Mouse (Mus musculus): ENCODE measurements at regions not wholly inside any gene's neighbourhood (a gene's known extent, or its start where the extent isn't known, plus 50 kb on each side); places are given as distances from the start of the nearest gene placed in this dataset.
"Not testable (repeated sequence)": the region's sequence is repeated elsewhere in the genome, so short reads cannot be mapped to it uniquely, and the experiment has no call there.

GRCm38 (mm10) chr16:73230599-73230998 is 922.5 kb downstream of the Robo1 start:
- CTCF ChIA-PET, result no interaction called here

GRCm38 (mm10) chr16:73217555-73217954 is 909.4 kb downstream of the Robo1 start:
- CTCF ChIA-PET, result no interaction called here
- POLR2A ChIA-PET, result no interaction called here

More at GRCm38 (mm10) chr16:73230599-73230998, 922.5 kb downstream of the Robo1 start:
- POLR2A ChIA-PET, result interaction anchor here in 1 of 4 experiments (0.6 to 0.9 kb wide), 2 partner anchors 9 to 45 kb away, joined by 3 to 4 read pairs; no protein-coding TSS in a partner anchor

GRCm38 (mm10) chr16:73203542-73203941 is 895.4 kb downstream of the Robo1 start:
- POLR2A ChIA-PET, result no interaction called here
- CTCF ChIA-PET, result no interaction called here

- ChIA-PET CTCF (no interaction called here), POLR2A (no interaction called here)
Measured at GRCm38 (mm10) chr16:73200991-73201390, 892.9 kb downstream of the Robo1 start.

- CTCF ChIA-PET, result no interaction called here
Measured at GRCm38 (mm10) chr16:73182776-73183175, 874.7 kb downstream of the Robo1 start.

GRCm38 (mm10) chr16:73182258-73182657 is 874.2 kb downstream of the Robo1 start:
- ChIA-PET POLR2A (no interaction called here), CTCF (no interaction called here)

More at GRCm38 (mm10) chr16:73182776-73183175, 874.7 kb downstream of the Robo1 start:
- POLR2A ChIA-PET, result no interaction called here

- ChIA-PET CTCF (interaction anchor here (0.5 to 2.4 kb wide), 33 partner anchors 19 to 1256 kb away, joined by 3 to 29 read pairs (median 4); partner anchors contain the start of gene Robo2 (in 2 of the 4)), POLR2A (interaction anchor here in 1 of 4 experiments (0.6 kb wide), 1 partner anchor 133 kb away, joined by 4 read pairs; no protein-coding TSS in a partner anchor)
Measured at GRCm38 (mm10) chr16:73155447-73155846, 847.3 kb downstream of the Robo1 start.

- POLR2A ChIA-PET, result not testable (repeated sequence)
Measured at GRCm38 (mm10) chr16:73127927-73128326, 819.8 kb downstream of the Robo1 start.

GRCm38 (mm10) chr16:73120568-73120967 is 812.5 kb downstream of the Robo1 start:
- CTCF ChIA-PET, result interaction anchor here in 1 of 4 experiments (1.4 kb wide), 1 partner anchor 120 kb away, joined by 3 read pairs; no protein-coding TSS in a partner anchor
- POLR2A ChIA-PET, result interaction anchor here in 1 of 4 experiments (1.0 to 1.3 kb wide), 2 partner anchors 11 to 29 kb away, joined by 3 to 5 read pairs; no protein-coding TSS in a partner anchor

More at GRCm38 (mm10) chr16:73127927-73128326, 819.8 kb downstream of the Robo1 start:
- CTCF ChIA-PET, result interaction anchor here in 1 of 4 experiments (0.6 kb wide), 1 partner anchor 342 kb away, joined by 3 read pairs; no protein-coding TSS in a partner anchor

- CTCF ChIA-PET, result no interaction called here
- POLR2A ChIA-PET, result no interaction called here
Measured at GRCm38 (mm10) chr16:73117338-73117737, 809.2 kb downstream of the Robo1 start.

GRCm38 (mm10) chr16:73108021-73108452 is 799.9 kb downstream of the Robo1 start:
- ChIA-PET POLR2A (no interaction called here), CTCF (no interaction called here)

GRCm38 (mm10) chr16:73107608-73108007 is 799.5 kb downstream of the Robo1 start:
- ChIA-PET CTCF (interaction anchor here in 1 of 4 experiments (1.3 kb wide), 1 partner anchor 9 kb away, joined by 3 read pairs; no protein-coding TSS in a partner anchor), POLR2A (interaction anchor here in 1 of 4 experiments (0.6 kb wide), 1 partner anchor 15 kb away, joined by 3 read pairs; no protein-coding TSS in a partner anchor)

GRCm38 (mm10) chr16:73105496-73105895 is 797.4 kb downstream of the Robo1 start:
- POLR2A ChIA-PET, result interaction anchor here in 1 of 4 experiments (0.7 kb wide), 1 partner anchor 148 kb away, joined by 3 read pairs; no protein-coding TSS in a partner anchor
- CTCF ChIA-PET, result no interaction called here

- POLR2A ChIA-PET, result no interaction called here
- CTCF ChIA-PET, result no interaction called here
Measured at GRCm38 (mm10) chr16:73100273-73100672, 792.2 kb downstream of the Robo1 start.

- CTCF ChIA-PET, result interaction anchor here (0.6 to 1.3 kb wide), 7 partner anchors 8 to 1191 kb away, joined by 3 to 4 read pairs (median 3); no protein-coding TSS in a partner anchor
- POLR2A ChIA-PET, result no interaction called here
Measured at GRCm38 (mm10) chr16:73098760-73099159, 790.7 kb downstream of the Robo1 start.

GRCm38 (mm10) chr16:73097176-73097575 is 789.1 kb downstream of the Robo1 start:
- POLR2A ChIA-PET, result interaction anchor here in 2 of 4 experiments (0.7 to 1.4 kb wide), 2 partner anchors 16 to 400 kb away, joined by 3 to 4 read pairs; no protein-coding TSS in a partner anchor

GRCm38 (mm10) chr16:73096091-73097083 is 788.3 kb downstream of the Robo1 start:
- ChIA-PET POLR2A (interaction anchor here in 2 of 4 experiments (0.7 to 1.4 kb wide), 2 partner anchors 17 to 401 kb away, joined by 3 to 4 read pairs; no protein-coding TSS in a partner anchor), CTCF (interaction anchor here in 2 of 4 experiments (1.2 kb wide), 2 partner anchors 59 kb away, joined by 3 to 6 read pairs; no protein-coding TSS in a partner anchor)

More at GRCm38 (mm10) chr16:73097176-73097575, 789.1 kb downstream of the Robo1 start:
- CTCF ChIA-PET, result interaction anchor here in 2 of 4 experiments (0.6 to 1.2 kb wide), 2 partner anchors 58 kb away, joined by 3 to 6 read pairs (median 3); no protein-coding TSS in a partner anchor

Measured in embryonic stem cell, embryonic (primary cell).